Mouse (Mus musculus): ENCODE measurements around the gene Ptprb.

- TF ChIP-seq ZNF384 (IDR thresholded peaks at IDR 0.05; ENCODE audit: low read depth, low read length) (no peak), HCFC1 (IDR thresholded peaks at IDR 0.05; ENCODE audit: borderline replicate concordance, insufficient read depth, low read length) (no peak), ZC3H11A (IDR thresholded peaks at IDR 0.05; ENCODE audit: borderline replicate concordance, low read depth, low read length) (no peak), MAFK (IDR thresholded peaks at IDR 0.05; ENCODE audit: insufficient read depth, low read depth, low read length) (no peak)
Observed at GRCm38 (mm10) chr10:116334120-116334519, 58.8 kb downstream of the Ptprb start.
